Mouse (Mus musculus) E14TG2a.4 (cell line): ENCODE results near the gene Rapgef5.

Experiments
- CTCF ChIP-seq: conservative IDR thresholded peaks from 2 replicates; pipeline ENCODE4 v1.5.1; 2014; ENCODE audit warnings: low read length
- POU5F1 ChIP-seq: IDR thresholded peaks from 2 replicates; pipeline ENCODE4 v1.6.1; 2014; ENCODE audit warnings: low read length, borderline replicate concordance

DNA sequence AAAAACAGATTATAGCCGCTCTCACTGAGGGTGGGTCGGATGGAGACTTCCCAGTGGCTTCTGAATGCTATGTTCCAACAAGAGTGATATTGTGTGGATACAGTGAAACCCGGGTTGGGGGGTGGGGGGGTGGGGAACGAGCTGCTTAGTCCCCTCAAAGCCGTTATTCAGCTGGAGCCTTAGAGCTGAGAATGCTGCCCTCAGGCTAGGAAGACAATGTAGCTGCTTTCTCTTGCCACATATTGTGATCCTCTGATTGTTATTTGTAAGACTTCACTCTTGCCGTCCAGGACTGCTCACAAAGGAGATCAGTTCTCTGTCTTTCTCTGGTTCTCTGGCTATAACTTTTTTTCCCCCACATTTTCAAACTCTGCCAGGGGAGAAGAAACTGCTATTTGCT, 142.5 kb downstream of the Rapgef5 start:
- TF ChIP-seq CTCF (no peak), POU5F1 (no peak)
